Mouse (Mus musculus): Measurements from ENCODE around the gene Ptpru. TPM values are rescaled to one million over a fixed set of nuclear protein-coding genes. Genes with fewer than 3 reads are reported as not detected.

Gene Ptpru
- polyA plus RNA-seq, 1 experiment, result 1.2 TPM

DNA sequence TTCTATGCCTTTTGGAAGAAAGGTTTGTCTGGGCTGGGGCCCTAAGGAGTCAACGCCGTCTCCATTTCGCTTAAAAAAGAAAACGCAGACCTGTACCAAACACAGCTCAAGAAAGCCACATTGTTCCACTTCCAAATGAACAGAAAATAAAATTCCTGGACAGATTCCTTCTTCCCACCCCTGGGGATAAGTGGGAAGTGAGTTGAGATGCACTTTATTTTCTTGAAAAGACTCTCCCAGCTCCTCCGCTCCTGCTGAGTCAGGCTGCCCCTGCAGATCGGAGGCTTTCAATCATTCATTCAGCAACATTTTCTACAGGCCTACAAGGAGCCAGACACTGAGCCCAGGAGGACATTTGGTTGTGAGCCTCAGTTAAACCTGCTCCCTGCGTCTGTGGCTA, 74.2 kb downstream of the Ptpru start:
- no peaks in the 10 kb centered on the region for H3K27me3 ChIP-seq (ENCODE audit: control insufficient read depth, insufficient read depth, low read length)
- 91% methylated on average over 7 of the region's 7 CpGs for WGBS
- no peak overlapping the region for H3K4me3 ChIP-seq (ENCODE audit: extremely low read depth, insufficient read depth, insufficient read length)
- no peak for TF ChIP-seq POLR2A (IDR thresholded peaks at IDR 0.05; ENCODE audit: low read depth, low read length)
- DNase-seq (ENCODE audit: low read depth in 1 of 2, low spot score in 2 of 2), result no peak
- H3K4me1 ChIP-seq (ENCODE audit: control insufficient read depth, insufficient read depth, insufficient read length), result no peaks in the 10 kb centered on the region
- no peaks in the 10 kb centered on the region for H3K36me3 ChIP-seq (ENCODE audit: control insufficient read depth, insufficient read depth, low read length)
- no peak overlapping the region for H3K27ac ChIP-seq (ENCODE audit: insufficient read depth, low read length)

- Histone ChIP-seq H3K27ac (ENCODE audit: insufficient read depth, low read length) (no peak overlapping the region), H3K4me3 (ENCODE audit: extremely low read depth, insufficient read depth, insufficient read length) (no peak overlapping the region), H3K36me3 (ENCODE audit: control insufficient read depth, insufficient read depth, low read length) (no peaks in the 10 kb centered on the region), H3K27me3 (ENCODE audit: control insufficient read depth, insufficient read depth, low read length) (no peaks in the 10 kb centered on the region), H3K4me1 (ENCODE audit: control insufficient read depth, insufficient read depth, insufficient read length) (no peaks in the 10 kb centered on the region)
- DNase-seq (ENCODE audit: low read depth in 1 of 2, low spot score in 2 of 2), result no peak
- WGBS, result 73% methylated on average over 3 of the region's 3 CpGs
- TF ChIP-seq POLR2A (IDR thresholded peaks at IDR 0.05; ENCODE audit: low read depth, low read length), result no peak
- TF ChIP-seq CTCF (IDR thresholded peaks at IDR 0.05; ENCODE audit: extremely low read depth, insufficient read depth, insufficient read length, insufficient replicate concordance), result no peak
Observed at GRCm38 (mm10) chr4:131763479-131763878, 74.6 kb downstream of the Ptpru start.

GRCm38 (mm10) chr4:131762211-131762784, 75.8 kb downstream of the Ptpru start:
- H3K27me3 ChIP-seq (ENCODE audit: control insufficient read depth, insufficient read depth, low read length), result no peaks in the 10 kb centered on the region
- 78% methylated on average over 8 of the region's 8 CpGs for WGBS
- H3K4me3 ChIP-seq (ENCODE audit: extremely low read depth, insufficient read depth, insufficient read length), result no peak overlapping the region
- H3K4me1 ChIP-seq (ENCODE audit: control insufficient read depth, insufficient read depth, insufficient read length), result no peaks in the 10 kb centered on the region
- DNase-seq (ENCODE audit: low read depth in 1 of 2, low spot score in 2 of 2), result no peak
- no peak overlapping the region for H3K27ac ChIP-seq (ENCODE audit: insufficient read depth, low read length)
- no peaks in the 10 kb centered on the region for H3K36me3 ChIP-seq (ENCODE audit: control insufficient read depth, insufficient read depth, low read length)
- no peak for TF ChIP-seq POLR2A (IDR thresholded peaks at IDR 0.05; ENCODE audit: low read depth, low read length)
- TF ChIP-seq CTCF (IDR thresholded peaks at IDR 0.05; ENCODE audit: extremely low read depth, insufficient read depth, insufficient read length, insufficient replicate concordance), result no peak

DNA sequence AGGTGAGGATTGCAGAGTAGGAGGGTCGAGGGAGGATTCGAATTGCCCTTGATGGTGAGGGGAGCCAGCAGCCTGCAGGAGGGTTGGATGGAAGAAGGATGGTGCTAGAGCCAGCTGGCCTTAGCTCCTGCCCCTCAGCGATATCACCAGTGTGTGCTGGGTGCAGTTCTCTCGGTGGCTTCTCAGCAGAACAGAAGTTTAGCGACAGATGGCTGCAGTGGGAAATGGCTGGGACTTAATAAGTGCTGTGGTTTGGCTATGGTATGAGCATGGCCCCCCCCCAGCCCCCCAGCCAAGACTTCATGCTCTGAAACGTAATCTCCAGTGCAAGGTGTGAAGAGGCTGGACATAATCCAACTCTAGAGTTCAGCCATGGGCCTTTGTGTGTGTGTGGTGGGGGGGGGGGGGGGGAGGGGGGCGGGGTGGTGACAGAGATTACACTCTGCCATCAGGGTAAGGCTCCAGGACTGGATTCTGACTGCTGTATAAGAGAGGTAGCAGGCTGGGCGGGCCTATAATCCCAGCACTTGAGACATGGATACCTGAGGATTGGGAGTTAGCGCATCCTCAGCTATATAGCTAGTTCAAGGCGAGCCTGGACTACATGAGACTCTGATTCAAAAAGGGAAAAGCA, 85.8 kb downstream of the Ptpru start:
- H3K4me3 ChIP-seq (ENCODE audit: extremely low read depth, insufficient read depth, insufficient read length), result no peak overlapping the region
- H3K27ac ChIP-seq (ENCODE audit: insufficient read depth, low read length), result no peak overlapping the region
- H3K4me1 ChIP-seq (ENCODE audit: control insufficient read depth, insufficient read depth, insufficient read length), result no peaks in the 10 kb centered on the region
- no peak for DNase-seq (ENCODE audit: low read depth in 1 of 2, low spot score in 2 of 2)
- TF ChIP-seq CTCF (IDR thresholded peaks at IDR 0.05; ENCODE audit: extremely low read depth, insufficient read depth, insufficient read length, insufficient replicate concordance), result no peak
- no peak for TF ChIP-seq POLR2A (IDR thresholded peaks at IDR 0.05; ENCODE audit: low read depth, low read length)
- 45% methylated on average over 9 of the region's 10 CpGs for whole genome bisulfite sequencing
- no peaks in the 10 kb centered on the region for H3K36me3 ChIP-seq (ENCODE audit: control insufficient read depth, insufficient read depth, low read length)
- H3K27me3 ChIP-seq (ENCODE audit: control insufficient read depth, insufficient read depth, low read length), result no peaks in the 10 kb centered on the region

GRCm38 (mm10) chr4:131751561-131751960, 86.5 kb downstream of the Ptpru start:
- no peaks in the 10 kb centered on the region for H3K4me1 ChIP-seq (ENCODE audit: control insufficient read depth, insufficient read depth, insufficient read length)
- no peak for DNase-seq (ENCODE audit: low read depth in 1 of 2, low spot score in 2 of 2)
- no peak overlapping the region for H3K4me3 ChIP-seq (ENCODE audit: extremely low read depth, insufficient read depth, insufficient read length)
- H3K27ac ChIP-seq (ENCODE audit: insufficient read depth, low read length), result no peak overlapping the region
- H3K36me3 ChIP-seq (ENCODE audit: control insufficient read depth, insufficient read depth, low read length), result no peaks in the 10 kb centered on the region
- TF ChIP-seq CTCF (IDR thresholded peaks at IDR 0.05; ENCODE audit: extremely low read depth, insufficient read depth, insufficient read length, insufficient replicate concordance) (no peak), POLR2A (IDR thresholded peaks at IDR 0.05; ENCODE audit: low read depth, low read length) (no peak)
- WGBS, result 83% methylated on average over 7 of the region's 7 CpGs
- H3K27me3 ChIP-seq (ENCODE audit: control insufficient read depth, insufficient read depth, low read length), result no peaks in the 10 kb centered on the region

DNA sequence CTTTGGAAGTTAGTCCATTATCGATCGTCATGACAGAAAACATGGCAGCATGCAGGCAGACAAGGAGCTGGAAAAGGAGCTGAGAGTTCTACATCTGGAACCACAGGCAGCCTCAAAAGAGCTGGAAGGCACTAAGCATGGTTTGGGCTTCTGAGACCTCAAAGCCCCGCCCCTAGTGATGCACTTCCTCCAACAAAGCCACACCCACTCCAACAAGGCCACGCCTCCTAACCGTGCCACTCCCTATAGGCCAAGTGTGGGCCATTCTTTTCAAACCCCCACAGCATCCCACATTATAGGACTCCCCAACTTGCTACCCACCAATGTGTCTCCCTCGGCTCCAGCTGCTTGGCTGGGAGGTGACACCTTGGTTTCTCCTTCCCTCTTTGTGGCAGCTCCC, 88.3 kb downstream of the Ptpru start:
- Histone ChIP-seq H3K4me3 (ENCODE audit: extremely low read depth, insufficient read depth, insufficient read length) (no peak overlapping the region), H3K27ac (ENCODE audit: insufficient read depth, low read length) (no peak overlapping the region), H3K4me1 (ENCODE audit: control insufficient read depth, insufficient read depth, insufficient read length) (no peaks in the 10 kb centered on the region), H3K36me3 (ENCODE audit: control insufficient read depth, insufficient read depth, low read length) (no peaks in the 10 kb centered on the region), H3K27me3 (ENCODE audit: control insufficient read depth, insufficient read depth, low read length) (no peaks in the 10 kb centered on the region)
- 81% methylated on average over 6 of the region's 6 CpGs for WGBS
- DNase-seq (ENCODE audit: low read depth in 1 of 2, low spot score in 2 of 2), result no peak
- no peak for TF ChIP-seq CTCF (IDR thresholded peaks at IDR 0.05; ENCODE audit: extremely low read depth, insufficient read depth, insufficient read length, insufficient replicate concordance)
- no peak for TF ChIP-seq POLR2A (IDR thresholded peaks at IDR 0.05; ENCODE audit: low read depth, low read length)

DNA sequence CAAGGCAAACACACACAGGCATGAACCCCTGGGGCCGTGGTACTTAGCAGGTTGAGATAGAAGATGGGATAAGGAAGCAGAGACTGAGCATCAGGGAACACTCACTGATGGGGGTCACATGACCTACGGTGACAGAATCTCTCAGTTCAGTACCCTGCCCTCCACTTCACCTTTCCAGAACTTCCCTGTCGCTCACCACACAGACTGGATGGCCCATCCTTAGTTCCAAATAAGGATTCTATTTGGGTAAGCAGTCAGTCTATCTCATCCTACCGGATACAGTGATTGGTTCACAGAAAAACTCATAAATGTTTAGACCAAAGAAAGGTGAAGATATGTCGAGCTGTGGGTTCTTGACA, 93.4 kb downstream of the Ptpru start:
- TF ChIP-seq CTCF (IDR thresholded peaks at IDR 0.05; ENCODE audit: extremely low read depth, insufficient read depth, insufficient read length, insufficient replicate concordance), result no peak
- no peak for TF ChIP-seq POLR2A (IDR thresholded peaks at IDR 0.05; ENCODE audit: low read depth, low read length)
- 46% methylated on average over 5 of the region's 5 CpGs for WGBS
- Histone ChIP-seq H3K4me1 (ENCODE audit: control insufficient read depth, insufficient read depth, insufficient read length) (no peaks in the 10 kb centered on the region), H3K4me3 (ENCODE audit: extremely low read depth, insufficient read depth, insufficient read length) (no peak overlapping the region), H3K36me3 (ENCODE audit: control insufficient read depth, insufficient read depth, low read length) (no peaks in the 10 kb centered on the region), H3K27ac (ENCODE audit: insufficient read depth, low read length) (no peak overlapping the region), H3K27me3 (ENCODE audit: control insufficient read depth, insufficient read depth, low read length) (no peaks in the 10 kb centered on the region)
- DNase-seq (ENCODE audit: low read depth in 1 of 2, low spot score in 2 of 2), result no peak
